Mouse (Mus musculus): ENCODE data around the gene Stard10. TPM values are rescaled to one million over a fixed set of nuclear protein-coding genes. Genes with fewer than 3 reads are reported as not detected.

The Stard10 gene
- total RNA-seq (2014; rRNA removed) = 39.3 and 53.4 TPM in 2 replicates
- 17.2 and 20.1 TPM in 2 replicates for polyA plus RNA-seq (2015; fragmentation: Nextera tagmentation; extraction: Ambion mirVana)

DNA sequence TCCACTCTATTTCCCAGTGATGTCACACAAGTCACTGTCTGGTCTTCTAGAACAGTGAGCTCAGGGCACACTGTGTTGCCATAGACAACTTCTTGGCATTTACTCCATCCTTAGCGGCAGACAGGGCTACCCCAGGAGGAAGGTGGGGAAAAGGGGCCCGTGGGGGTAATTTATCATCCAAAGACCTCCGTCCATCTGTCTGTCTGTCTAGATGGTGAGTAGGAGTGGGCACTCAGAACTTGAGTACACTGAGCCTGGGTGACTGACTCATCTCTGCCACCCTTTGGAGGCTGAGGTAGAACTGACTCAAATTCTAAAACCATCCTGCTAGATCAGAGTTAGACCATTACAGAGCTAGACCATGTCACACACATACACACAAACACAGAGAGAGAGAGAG, at the start of gene Stard10:
Stard10 (plus strand) TSS at position 73 of the 400 bp plus-strand sequence.
- H3K4me1 ChIP-seq (ENCODE audit: insufficient read depth, low read length) = peaks cover 7% of the 10 kb centered on the region
- H3K36me3 ChIP-seq (ENCODE audit: insufficient read depth, low read length) = no peaks in the 10 kb centered on the region
- H3K9ac ChIP-seq (replicated peaks; ENCODE audit: low read length) = no peak within 1 kb of the TSS
- no peaks in the 10 kb centered on the region for H3K27me3 ChIP-seq (ENCODE audit: insufficient read depth, low read length)
- H3K9me3 ChIP-seq (ENCODE audit: low read length) = no peaks in the 10 kb centered on the region
- H3K27ac ChIP-seq = no peak within 1 kb of the TSS
- H3K4me2 ChIP-seq (ENCODE audit: low read depth, low read length) = no peak within 1 kb of the TSS
- 60% methylated on average over 3 of the region's 3 CpGs for WGBS
- TF ChIP-seq CTCF (IDR thresholded peaks at IDR 0.05; ENCODE audit: low read depth) = no peak
- no peak for ATAC-seq
- no peak for DNase-seq (ENCODE audit: low spot score)
- no peak within 1 kb of the TSS for H3K4me3 ChIP-seq (ENCODE audit: low read length)

DNA sequence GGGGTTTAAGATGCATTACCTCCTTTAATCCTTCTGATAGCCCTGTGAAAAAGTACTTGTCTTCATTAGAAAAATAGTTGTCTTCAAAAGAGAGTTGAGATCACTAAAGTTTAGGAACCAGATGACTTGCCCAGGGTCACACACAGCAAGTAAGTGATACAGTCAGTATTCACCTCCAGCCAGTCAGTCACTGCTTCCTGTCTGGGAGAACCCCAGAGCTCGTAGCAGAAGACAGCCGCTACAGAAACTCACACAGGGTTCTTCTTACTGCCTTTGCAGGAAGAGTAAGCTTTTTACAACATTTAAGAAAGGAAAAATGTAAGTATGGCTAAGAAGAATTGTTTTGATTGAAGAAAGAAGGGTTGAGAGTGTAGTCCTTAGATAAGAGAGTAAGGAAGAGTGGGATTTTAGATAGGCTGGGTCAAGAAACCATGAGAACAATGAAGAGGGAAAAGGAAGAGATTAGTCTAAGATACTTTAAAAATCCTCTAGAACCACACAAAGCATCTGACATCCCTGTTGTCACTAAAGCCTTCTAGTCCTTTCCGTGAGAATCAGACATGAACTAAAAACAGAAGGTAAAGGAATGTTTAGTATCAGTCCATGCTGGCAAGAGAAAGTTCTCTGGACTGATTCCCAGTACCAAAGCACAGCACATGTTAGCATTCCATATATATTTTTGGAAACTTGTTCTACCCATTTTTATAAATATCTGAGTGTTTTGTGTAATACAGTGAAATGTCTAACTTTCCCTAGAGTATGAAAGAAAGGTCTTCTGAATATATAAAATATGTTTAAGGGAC, 49.2 kb upstream of the Stard10 start:
- Histone ChIP-seq H3K4me3 (ENCODE audit: low read length) (no peak overlapping the region), H3K9ac (replicated peaks; ENCODE audit: low read length) (no peak overlapping the region), H3K36me3 (ENCODE audit: insufficient read depth, low read length) (peaks cover 7% of the 10 kb centered on the region; the same call in 1 of the 2 replicates), H3K27me3 (ENCODE audit: insufficient read depth, low read length) (no peaks in the 10 kb centered on the region), H3K4me2 (ENCODE audit: low read depth, low read length) (no peak overlapping the region), H3K4me1 (ENCODE audit: insufficient read depth, low read length) (no peaks in the 10 kb centered on the region), H3K9me3 (ENCODE audit: low read length) (no peaks in the 10 kb centered on the region), H3K27ac (no peak overlapping the region)
- 81% methylated on average over 3 of the region's 3 CpGs for WGBS
- DNase-seq (ENCODE audit: low spot score) = no peak
- TF ChIP-seq CTCF (IDR thresholded peaks at IDR 0.05; ENCODE audit: low read depth) = no peak
- no peak for ATAC-seq

DNA sequence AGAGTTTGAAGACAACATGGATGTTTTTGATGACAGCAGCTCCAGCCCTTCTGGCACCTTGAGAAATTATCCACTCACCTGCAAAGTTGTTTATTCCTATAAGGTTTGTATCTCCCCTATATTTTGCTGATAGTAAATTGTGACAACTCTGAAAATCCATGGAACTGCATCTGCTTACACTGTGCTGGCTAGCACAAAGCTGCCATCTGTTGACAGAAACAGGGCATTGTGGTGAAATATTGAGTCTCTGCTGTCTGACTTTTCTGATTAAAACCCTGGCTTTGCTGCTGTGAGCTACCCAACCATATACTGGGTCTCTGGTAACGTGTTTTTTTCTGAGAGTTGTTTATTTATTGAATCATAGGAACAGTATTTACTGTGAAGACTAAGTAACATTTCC, 45.3 kb upstream of the Stard10 start:
- WGBS = 81% methylated on average over 1 of the region's 1 CpGs
- Histone ChIP-seq H3K9me3 (ENCODE audit: low read length) (no peaks in the 10 kb centered on the region), H3K36me3 (ENCODE audit: insufficient read depth, low read length) (peaks cover 21% of the 10 kb centered on the region; the same call in 1 of the 2 replicates), H3K27me3 (ENCODE audit: insufficient read depth, low read length) (no peaks in the 10 kb centered on the region), H3K4me1 (ENCODE audit: insufficient read depth, low read length) (no peaks in the 10 kb centered on the region), H3K4me2 (ENCODE audit: low read depth, low read length) (no peak overlapping the region), H3K9ac (replicated peaks; ENCODE audit: low read length) (no peak overlapping the region), H3K4me3 (ENCODE audit: low read length) (no peak overlapping the region), H3K27ac (no peak overlapping the region)
- TF ChIP-seq CTCF (IDR thresholded peaks at IDR 0.05; ENCODE audit: low read depth) = peak; percentile 60
- no peak for ATAC-seq
- peak; percentile 14 for DNase-seq (ENCODE audit: low spot score)

DNA sequence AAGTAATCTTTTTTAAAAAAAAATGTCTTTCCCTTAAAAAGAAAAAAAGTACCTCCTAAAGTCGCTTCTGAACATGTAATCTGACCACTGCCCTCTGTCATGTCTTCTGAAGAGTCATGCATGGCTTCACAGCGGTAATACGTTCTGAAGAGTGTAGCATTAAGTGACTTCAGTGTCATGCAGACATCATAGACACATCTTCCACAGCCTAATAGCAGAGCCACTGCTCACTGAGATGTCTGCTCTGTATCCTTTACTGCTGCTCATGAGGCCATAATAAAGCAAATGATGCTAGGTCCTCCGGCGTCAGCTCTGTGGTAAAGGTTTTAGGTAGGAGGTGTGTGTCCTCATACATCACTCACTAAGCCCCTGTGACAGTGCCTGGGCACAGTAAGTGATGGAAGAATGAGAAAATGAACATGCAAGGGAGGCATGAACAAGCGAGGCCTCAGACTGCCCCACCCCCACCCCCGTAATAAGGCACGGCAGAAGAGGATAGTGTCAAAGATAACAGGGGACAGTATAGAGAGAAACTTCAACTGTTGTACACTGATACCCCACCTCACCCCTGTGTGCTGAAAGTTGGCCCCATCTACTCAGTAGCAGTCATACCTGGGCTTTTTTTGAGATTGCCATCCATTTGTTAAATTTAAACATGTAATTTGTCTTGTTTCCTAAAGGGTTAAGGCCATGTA, 44.3 kb upstream of the Stard10 start:
- Histone ChIP-seq H3K4me2 (ENCODE audit: low read depth, low read length) (no peak overlapping the region), H3K27me3 (ENCODE audit: insufficient read depth, low read length) (no peaks in the 10 kb centered on the region), H3K36me3 (ENCODE audit: insufficient read depth, low read length) (peaks cover 31% of the 10 kb centered on the region), H3K9ac (replicated peaks; ENCODE audit: low read length) (no peak overlapping the region), H3K9me3 (ENCODE audit: low read length) (no peaks in the 10 kb centered on the region), H3K27ac (no peak overlapping the region), H3K4me1 (ENCODE audit: insufficient read depth, low read length) (no peaks in the 10 kb centered on the region), H3K4me3 (ENCODE audit: low read length) (no peak overlapping the region)
- WGBS = 86% methylated on average over 8 of the region's 8 CpGs
- no peak for TF ChIP-seq CTCF (IDR thresholded peaks at IDR 0.05; ENCODE audit: low read depth)
- ATAC-seq (no peak), DNase-seq (ENCODE audit: low spot score) (no peak)

DNA sequence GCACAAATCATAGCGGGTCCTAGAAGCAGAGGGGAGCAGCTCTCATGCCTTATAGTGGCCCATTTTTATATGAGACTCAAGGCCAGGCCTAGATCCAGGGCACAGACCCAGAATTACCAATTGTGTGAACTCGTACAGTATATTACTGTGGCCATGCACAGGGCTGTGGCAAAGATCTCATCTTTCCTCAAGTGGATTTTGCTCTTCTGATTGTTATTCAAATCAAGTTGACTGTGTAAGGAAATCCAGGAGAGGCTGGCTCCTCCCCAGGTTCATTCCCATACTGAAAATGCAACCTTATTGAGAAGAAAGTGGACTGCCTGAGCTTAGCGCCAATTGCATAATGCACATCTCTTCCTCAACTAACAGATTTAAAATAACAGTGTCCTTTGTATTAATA, 34.2 kb upstream of the Stard10 start:
- no peaks in the 10 kb centered on the region for H3K4me1 ChIP-seq (ENCODE audit: insufficient read depth, low read length)
- no peak overlapping the region for H3K9ac ChIP-seq (replicated peaks; ENCODE audit: low read length)
- DNase-seq (ENCODE audit: low spot score) (no peak), ATAC-seq (no peak)
- no peak overlapping the region for H3K27ac ChIP-seq
- H3K4me3 ChIP-seq (ENCODE audit: low read length) = no peak overlapping the region
- H3K9me3 ChIP-seq (ENCODE audit: low read length) = no peaks in the 10 kb centered on the region
- H3K27me3 ChIP-seq (ENCODE audit: insufficient read depth, low read length) = no peaks in the 10 kb centered on the region
- no peak for TF ChIP-seq CTCF (IDR thresholded peaks at IDR 0.05; ENCODE audit: low read depth)
- peaks cover 36% of the 10 kb centered on the region for H3K36me3 ChIP-seq (ENCODE audit: insufficient read depth, low read length)
- WGBS = 86% methylated on average over 3 of the region's 3 CpGs
- no peak overlapping the region for H3K4me2 ChIP-seq (ENCODE audit: low read depth, low read length)

DNA sequence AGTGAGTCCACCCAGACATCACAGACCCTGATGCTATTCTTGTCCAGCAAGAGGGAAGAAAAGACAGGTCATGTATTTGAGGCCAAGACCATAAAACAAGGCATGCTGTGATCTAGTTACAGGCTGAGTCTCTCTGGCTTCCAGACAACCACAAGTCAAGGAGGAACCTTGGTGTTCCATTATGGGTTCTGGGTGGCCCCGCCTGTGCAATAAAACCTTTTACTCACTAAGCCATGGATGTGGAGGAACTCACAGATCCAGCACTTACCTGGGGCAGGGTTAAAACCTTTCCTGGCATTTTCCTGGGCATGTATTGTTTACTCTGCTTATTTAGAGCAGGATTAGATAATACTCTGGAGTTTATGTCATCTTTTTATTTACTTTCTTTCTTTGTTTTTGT, 32.4 kb upstream of the Stard10 start:
- Histone ChIP-seq H3K9me3 (ENCODE audit: low read length) (no peaks in the 10 kb centered on the region), H3K27ac (no peak overlapping the region), H3K27me3 (ENCODE audit: insufficient read depth, low read length) (no peaks in the 10 kb centered on the region), H3K4me2 (ENCODE audit: low read depth, low read length) (no peak overlapping the region), H3K4me1 (ENCODE audit: insufficient read depth, low read length) (no peaks in the 10 kb centered on the region), H3K9ac (replicated peaks; ENCODE audit: low read length) (no peak overlapping the region), H3K4me3 (ENCODE audit: low read length) (no peak overlapping the region), H3K36me3 (ENCODE audit: insufficient read depth, low read length) (peaks cover 27% of the 10 kb centered on the region)
- TF ChIP-seq CTCF (IDR thresholded peaks at IDR 0.05; ENCODE audit: low read depth) = no peak
- DNase-seq (ENCODE audit: low spot score) (no peak), ATAC-seq (no peak)
- WGBS = 94% methylated on average over 1 of the region's 1 CpGs

Measured in hindbrain, postnatal 0 days (tissue).